Mouse (Mus musculus) megakaryocyte, embryonic 14.5 days (primary cell): ENCODE results near the gene Mbd6. TPM values are rescaled to one million over a fixed set of nuclear protein-coding genes. Genes with fewer than 3 reads are reported as not detected.

Experiments
- H3K27me3 ChIP-seq: replicated peaks from 2 replicates; pipeline ENCODE3; 2012; ENCODE audit warnings: inconsistent platforms
- H3K36me3 ChIP-seq: replicated peaks from 2 replicates; pipeline ENCODE3; 2012; ENCODE audit warnings: low read length, inconsistent platforms, mixed read lengths
- H3K4me1 ChIP-seq: 2 replicates; pipeline ENCODE4 v1.6.1; 2012; ENCODE audit warnings: inconsistent platforms
- H3K4me3 ChIP-seq: replicated peaks from 2 replicates; pipeline ENCODE3; 2012; ENCODE audit warnings: moderate library complexity, mild to moderate bottlenecking, inconsistent platforms
- H3K9me3 ChIP-seq: 2 replicates; pipeline ENCODE4 v1.6.1; 2012; ENCODE audit warnings: inconsistent platforms
- FLI1 ChIP-seq: IDR thresholded peaks from 2 replicates; pipeline ENCODE4 v1.6.1; 2012; ENCODE audit warnings: low read length, inconsistent platforms, mixed read lengths
- GATA1 ChIP-seq: IDR thresholded peaks from 3 replicates; pipeline ENCODE4 v1.6.1; 2012; ENCODE audit warnings: mixed read lengths, low read length, inconsistent platforms, borderline replicate concordance
- polyA plus RNA-seq: library from polyadenylated mRNA; stranded (reverse); fragments of >175 nt; gene quantifications from 2 replicates; pipeline ENCODE4 v1.2.3, GENCODE M21; 2012; ENCODE audit warnings: low replicate concordance; ENCODE audit not compliant: insufficient read depth

Mbd6 gene
- polyA plus RNA-seq, 1 experiment = 245 TPM

GRCm38 (mm10) chr10:127236541-127236940 is 52.3 kb downstream of the Mbd6 start:
- peaks cover 74% of the 10 kb centered on the region for H3K27me3 ChIP-seq
- H3K9me3 ChIP-seq = no peaks in the 10 kb centered on the region
- no peak overlapping the region for H3K4me3 ChIP-seq
- peaks cover 5% of the 10 kb centered on the region; the same call in 1 of the 2 replicates for H3K4me1 ChIP-seq
- no peak for TF ChIP-seq GATA1
- TF ChIP-seq FLI1 = no peak
- H3K36me3 ChIP-seq = no peaks in the 10 kb centered on the region

- H3K36me3 ChIP-seq = no peaks in the 10 kb centered on the region
- peaks cover 32% of the 10 kb centered on the region for H3K4me1 ChIP-seq
- no peak overlapping the region for H3K4me3 ChIP-seq
- TF ChIP-seq GATA1 (no peak), FLI1 (no peak)
- H3K27me3 ChIP-seq = peaks cover 73% of the 10 kb centered on the region
- no peaks in the 10 kb centered on the region for H3K9me3 ChIP-seq
Measured at GRCm38 (mm10) chr10:127233141-127233540, 55.7 kb downstream of the Mbd6 start.

Other genes with a start within 250 kb of the Mbd6 start
- 1.9 and 12.1 TPM in 2 replicates for gene Mettl1, start 247.6 kb downstream of the Mbd6 start, polyA plus RNA-seq
- 0.08 TPM in 1 of 2 replicates, not detected in the other for gene Eef1akmt3, start 247.5 kb downstream of the Mbd6 start, polyA plus RNA-seq
- 0.15 TPM in 1 of 2 replicates, not detected in the other for gene Cyp27b1, start 240.8 kb downstream of the Mbd6 start, polyA plus RNA-seq
- gene March9, start 228.8 kb downstream of the Mbd6 start, polyA plus RNA-seq = 1.3 and 3.3 TPM in 2 replicates
- 288 and 833 TPM in 2 replicates for gene Cdk4, start 225.5 kb downstream of the Mbd6 start, polyA plus RNA-seq
- gene Tspan31, start 218.8 kb downstream of the Mbd6 start, polyA plus RNA-seq = 4.8 and 51.5 TPM in 2 replicates
- gene Agap2, start 213.7 kb downstream of the Mbd6 start, polyA plus RNA-seq = 26.5 and 79.5 TPM in 2 replicates
- 140 and 267 TPM in 2 replicates for gene Os9, start 167.9 kb downstream of the Mbd6 start, polyA plus RNA-seq
- gene B4galnt1, start 123.8 kb downstream of the Mbd6 start, polyA plus RNA-seq = 71.2 and 76.1 TPM in 2 replicates
- 0.23 and 0.76 TPM in 2 replicates for gene Slc26a10, start 108.4 kb downstream of the Mbd6 start, polyA plus RNA-seq
- gene Arhgef25, start 98.9 kb downstream of the Mbd6 start, polyA plus RNA-seq = not detected in 2 replicates
- gene Dtx3, start 93.3 kb downstream of the Mbd6 start, polyA plus RNA-seq = 51.0 and 171 TPM in 2 replicates
- 10.4 and 19.6 TPM in 2 replicates for gene Pip4k2c, start 77.4 kb downstream of the Mbd6 start, polyA plus RNA-seq
- 6.6 and 11.4 TPM in 2 replicates for gene Kif5a, start 25.7 kb downstream of the Mbd6 start, polyA plus RNA-seq
- gene Dctn2, start 22.6 kb downstream of the Mbd6 start, polyA plus RNA-seq = 176 and 219 TPM in 2 replicates
- gene Mars, start 22.8 kb upstream of the Mbd6 start, polyA plus RNA-seq = 26.0 and 101 TPM in 2 replicates
- gene Arhgap9, start 32.9 kb upstream of the Mbd6 start, polyA plus RNA-seq = 6.1 and 10.4 TPM in 2 replicates
- gene Gli1, start 53.0 kb upstream of the Mbd6 start, polyA plus RNA-seq = 0.02 TPM in 1 of 2 replicates, not detected in the other
- not detected in 2 replicates for gene Inhbe, start 65.4 kb upstream of the Mbd6 start, polyA plus RNA-seq
- not detected in 2 replicates for gene Inhbc, start 81.4 kb upstream of the Mbd6 start, polyA plus RNA-seq
- 139 and 346 TPM in 2 replicates for gene R3hdm2, start 91.3 kb upstream of the Mbd6 start, polyA plus RNA-seq
- 3.9 TPM in 1 of 2 replicates, not detected in the other for gene Stac3, start 212.7 kb upstream of the Mbd6 start, polyA plus RNA-seq
- gene Ndufa4l2, start 225.9 kb upstream of the Mbd6 start, polyA plus RNA-seq = 0.23 and 5.2 TPM in 2 replicates
- 143 and 168 TPM in 2 replicates for gene Shmt2, start 233.4 kb upstream of the Mbd6 start, polyA plus RNA-seq
- gene Nxph4, start 245.5 kb upstream of the Mbd6 start, polyA plus RNA-seq = 0.32 TPM in 1 of 2 replicates, not detected in the other